Mouse (Mus musculus) MEL (cell line): Measurements from ENCODE around the gene Gzf1. TPM values are rescaled to one million over a fixed set of nuclear protein-coding genes. Genes with fewer than 3 reads are reported as not detected.

ENCODE experiments used
- DNase-seq: peaks from one replicate; pipeline ENCODE4 v3.0.0; 2011; ENCODE audit warnings: low read depth, low spot score
- H3K27ac ChIP-seq: 2 replicates; pipeline ENCODE4 v1.5.1; 2012; ENCODE audit warnings: low read depth, mild to moderate bottlenecking, control low read depth, low read length, moderate library complexity; ENCODE audit not compliant: control insufficient read depth
- H3K27me3 ChIP-seq, 2 experiments: fragments of 150-350 bp in 1 of 2; sonication (generic) in 1 of 2; 2 replicates each; pipeline ENCODE4 v1.6.1; 2012; ENCODE audit warnings: low read length in 2 of 2, mild to moderate bottlenecking in 2 of 2, improper control_type of control experiment in 1 of 2, moderate library complexity in 1 of 2; ENCODE audit not compliant: insufficient read depth in 2 of 2, control insufficient read depth in 1 of 2
- H3K36me3 ChIP-seq, 2 experiments: 2 replicates each; pipeline ENCODE4 v1.6.1; 2012 to 2014; ENCODE audit warnings: low read length in 2 of 2, improper control_type of control experiment in 1 of 2, inconsistent platforms in 1 of 2, mild to moderate bottlenecking in 1 of 2; ENCODE audit not compliant: insufficient read depth in 2 of 2, control insufficient read depth in 1 of 2
- H3K4me1 ChIP-seq, 2 experiments: fragments of 150-350 bp in 1 of 2; sonication (generic) in 1 of 2; 2 replicates each; pipeline ENCODE4 v1.6.1; 2012; ENCODE audit warnings: low read length in 2 of 2, improper control_type of control experiment in 1 of 2, mild to moderate bottlenecking in 1 of 2; ENCODE audit not compliant: insufficient read depth in 2 of 2, control insufficient read depth in 1 of 2
- H3K4me3 ChIP-seq, 2 experiments: fragments of 150-350 bp in 1 of 2; sonication (generic) in 1 of 2; 2 replicates each; pipeline ENCODE4 v1.5.1; 2012; ENCODE audit warnings: low read depth in 2 of 2, low read length in 2 of 2, mild to moderate bottlenecking in 2 of 2, moderate library complexity in 2 of 2, control low read depth in 1 of 2, improper control_type of control experiment in 1 of 2; ENCODE audit not compliant: control insufficient read depth in 1 of 2, insufficient read depth in 1 of 2
- H3K79me2 ChIP-seq: 2 replicates; pipeline ENCODE4 v1.6.1; 2012; ENCODE audit warnings: mild to moderate bottlenecking, low read length, moderate library complexity; ENCODE audit not compliant: control insufficient read depth, poor library complexity, insufficient read depth
- H3K9ac ChIP-seq: 2 replicates; pipeline ENCODE4 v1.6.1; 2012; ENCODE audit warnings: low read depth, mild to moderate bottlenecking, control low read depth, low read length, moderate library complexity; ENCODE audit not compliant: control insufficient read depth, poor library complexity, severe bottlenecking
- H3K9me3 ChIP-seq: fragments of 150-350 bp; sonication (generic); replicated peaks from 2 replicates; pipeline ENCODE4 v1.6.1; 2012; ENCODE audit warnings: mild to moderate bottlenecking, low read length, improper control_type of control experiment, moderate library complexity; ENCODE audit not compliant: insufficient read depth
- BHLHE40 ChIP-seq: IDR thresholded peaks from 2 replicates; pipeline ENCODE4 v1.6.1; 2012; ENCODE audit warnings: low read depth, mild to moderate bottlenecking, inconsistent platforms, low read length, improper control_type of control experiment, borderline replicate concordance
- CHD1 ChIP-seq: IDR thresholded peaks from 2 replicates; pipeline ENCODE4 v1.6.1; 2012; ENCODE audit warnings: low read depth, mild to moderate bottlenecking, inconsistent platforms, low read length, improper control_type of control experiment
- ETS1 ChIP-seq: IDR thresholded peaks from 2 replicates; pipeline ENCODE4 v1.6.1; 2012; ENCODE audit warnings: low read depth, mild to moderate bottlenecking, inconsistent platforms, low read length, improper control_type of control experiment, moderate library complexity
- GATA1 ChIP-seq: IDR thresholded peaks from 2 replicates; pipeline ENCODE4 v1.6.1; 2011; ENCODE audit warnings: low read depth, low read length, improper control_type of control experiment
- MAX ChIP-seq: IDR thresholded peaks from 2 replicates; pipeline ENCODE4 v1.6.1; 2011; ENCODE audit warnings: low read length, improper control_type of control experiment
- MYB ChIP-seq: IDR thresholded peaks from 2 replicates; pipeline ENCODE4 v1.6.1; 2011; ENCODE audit warnings: mild to moderate bottlenecking, low read depth, low read length, improper control_type of control experiment
- MYC ChIP-seq: IDR thresholded peaks from 2 replicates; pipeline ENCODE4 v1.6.1; 2011; ENCODE audit warnings: low read depth, mild to moderate bottlenecking, low read length, improper control_type of control experiment, moderate library complexity
- SMC3 ChIP-seq: IDR thresholded peaks from 2 replicates; pipeline ENCODE4 v1.6.1; 2011; ENCODE audit warnings: low read depth, low read length, improper control_type of control experiment
- USF2 ChIP-seq, 2 experiments: IDR thresholded peaks; 2 replicates each; pipeline ENCODE4 v1.6.1; 2011 to 2012; ENCODE audit warnings: improper control_type of control experiment in 2 of 2, low read length in 2 of 2, borderline replicate concordance in 1 of 2, inconsistent platforms in 1 of 2, low read depth in 1 of 2, mild to moderate bottlenecking in 1 of 2; ENCODE audit not compliant: insufficient read depth in 1 of 2
- ZMIZ1 ChIP-seq: IDR thresholded peaks from 2 replicates; pipeline ENCODE4 v1.6.1; 2012; ENCODE audit warnings: low read depth, mild to moderate bottlenecking, inconsistent platforms, low read length, improper control_type of control experiment, moderate library complexity
- polyA plus RNA-seq, 2 experiments: library from polyadenylated mRNA; stranded (reverse) in 1 of 2; unstranded in 1 of 2; fragments of >175 nt in 1 of 2; fragments of >200 nt in 1 of 2; gene quantifications; 2 replicates each; pipeline versions ENCODE4 v1.2.1 to v1.2.4; 2012; ENCODE audit warnings: low replicate concordance in 2 of 2, low read depth in 1 of 2; ENCODE audit not compliant: insufficient read length in 2 of 2, insufficient read depth in 1 of 2, missing spikeins in 1 of 2
- total RNA-seq: library from RNA; depleted of rRNA; stranded (reverse); fragments of 300-350 nt; gene quantifications from 2 replicates; pipeline ENCODE4 v1.2.3, GENCODE M21; 2012; rRNA removed

The Gzf1 gene
- total and polyA plus RNA-seq, 3 experiments, result 9.9 to 17.7 TPM; not detected in 1

DNA sequence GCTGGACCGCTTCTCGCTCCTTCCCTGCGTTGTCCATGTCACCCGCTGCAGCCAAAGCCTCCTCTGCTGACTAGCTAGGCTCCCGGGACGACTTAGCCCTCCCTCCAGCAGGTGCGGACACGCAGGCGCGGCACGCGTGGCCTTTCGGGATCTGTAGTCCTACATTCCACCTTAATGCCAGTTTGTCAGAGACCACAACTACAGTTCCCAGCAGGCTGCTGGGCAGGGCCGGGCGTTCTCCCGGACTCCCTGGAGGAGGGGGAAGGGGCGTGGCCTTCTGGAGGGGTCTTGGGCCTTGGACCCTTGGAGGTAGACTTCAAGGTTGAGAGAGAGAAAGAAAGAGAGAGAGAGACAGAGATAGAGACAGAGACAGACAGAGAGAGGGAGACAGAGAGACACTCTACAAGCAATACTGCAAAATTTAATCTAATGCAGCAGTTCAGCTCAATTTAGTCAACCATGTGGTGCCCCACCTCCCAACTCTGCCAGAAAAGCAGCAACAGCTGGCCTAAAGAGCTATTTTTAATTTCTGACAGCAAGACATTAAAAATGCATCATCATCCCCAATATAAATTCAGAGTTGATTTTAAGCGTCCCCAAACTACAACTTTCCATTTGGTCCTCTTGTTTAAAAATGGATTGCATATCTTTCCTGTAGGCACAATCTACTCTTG is 51.6 kb downstream of the Gzf1 start, which contains the start of gene Napb:
Napb (minus strand) TSS at position 141 of the 674 bp plus-strand sequence.
- no peaks in the 10 kb centered on the region for H3K27me3 ChIP-seq
- no peaks in the 10 kb centered on the region for H3K9me3 ChIP-seq
- H3K27ac ChIP-seq, result no peak within 1 kb of the TSS
- TF ChIP-seq MAX (no peak), MYC (no peak), ETS1 (no peak), SMC3 (no peak), USF2 (IDR thresholded peaks at IDR 0.05; ENCODE audit: borderline replicate concordance in 1 of 2, insufficient read depth in 1 of 2, low read depth in 1 of 2, low read length in 2 of 2) (no peak), CHD1 (no peak), BHLHE40 (no peak), GATA1 (no peak), MYB (no peak), ZMIZ1 (no peak)
- no peaks in the 10 kb centered on the region for H3K4me1 ChIP-seq
- no peak within 1 kb of the TSS for H3K9ac ChIP-seq
- H3K79me2 ChIP-seq, result no peaks in the 10 kb centered on the region
- no peak within 1 kb of the TSS for H3K4me3 ChIP-seq
- DNase-seq, result no peak
- no peaks in the 10 kb centered on the region for H3K36me3 ChIP-seq

Other genes starting within 250 kb of the Gzf1 start
- gene Cd93, start 237.5 kb upstream of the Gzf1 start, total RNA-seq, result not detected in 2 replicates
- gene Cd93, start 237.5 kb upstream of the Gzf1 start, polyA plus RNA-seq, result not detected
- 99.5 and 104 TPM in 2 replicates for gene Nxt1, start 8.4 kb upstream of the Gzf1 start, total RNA-seq
- gene Nxt1, start 8.4 kb upstream of the Gzf1 start, polyA plus RNA-seq, result 10 to 100 TPM in 1 of 2 experiments, not detected in 1; 70.5 TPM
- gene Napb, start 51.4 kb downstream of the Gzf1 start, total RNA-seq, result not detected in 2 replicates
- gene Napb, start 51.4 kb downstream of the Gzf1 start, polyA plus RNA-seq, result not detected
- gene Cstl1, start 69.3 kb downstream of the Gzf1 start, total RNA-seq, result not detected in 2 replicates
- not detected for gene Cstl1, start 69.3 kb downstream of the Gzf1 start, polyA plus RNA-seq
- not detected in 2 replicates for gene Cst11, start 90.5 kb downstream of the Gzf1 start, total RNA-seq
- not detected for gene Cst11, start 90.5 kb downstream of the Gzf1 start, polyA plus RNA-seq
- gene 8030411F24Rik, start 101.0 kb downstream of the Gzf1 start, total RNA-seq, result not detected in 2 replicates
- gene 8030411F24Rik, start 101.0 kb downstream of the Gzf1 start, polyA plus RNA-seq, result not detected
- not detected in 2 replicates for gene Cst12, start 108.3 kb downstream of the Gzf1 start, total RNA-seq
- not detected for gene Cst12, start 108.3 kb downstream of the Gzf1 start, polyA plus RNA-seq
- not detected in 2 replicates for gene Cst8, start 117.8 kb downstream of the Gzf1 start, total RNA-seq
- not detected for gene Cst8, start 117.8 kb downstream of the Gzf1 start, polyA plus RNA-seq
- not detected in 2 replicates for gene Cst13, start 139.1 kb downstream of the Gzf1 start, total RNA-seq
- not detected for gene Cst13, start 139.1 kb downstream of the Gzf1 start, polyA plus RNA-seq
- not detected in 2 replicates for gene Cst9, start 154.1 kb downstream of the Gzf1 start, total RNA-seq
- gene Cst9, start 154.1 kb downstream of the Gzf1 start, polyA plus RNA-seq, result not detected
- gene 9230104L09Rik, start 184.0 kb downstream of the Gzf1 start, total RNA-seq, result not detected in 2 replicates
- not detected for gene 9230104L09Rik, start 184.0 kb downstream of the Gzf1 start, polyA plus RNA-seq
- gene Cst3, start 194.7 kb downstream of the Gzf1 start, total RNA-seq, result 104 and 114 TPM in 2 replicates
- gene Cst3, start 194.7 kb downstream of the Gzf1 start, polyA plus RNA-seq, result 100 to 1,000 TPM in 1 of 2 experiments, not detected in 1; 122 TPM